Mouse (Mus musculus) spleen, adult 12 weeks (tissue): ENCODE data around the gene Rab3c.

Experiments used
- DNase-seq: peaks from one replicate; pipeline ENCODE4 v3.0.0; 2022; ENCODE audit warnings: low spot score

Rab3c gene

DNA sequence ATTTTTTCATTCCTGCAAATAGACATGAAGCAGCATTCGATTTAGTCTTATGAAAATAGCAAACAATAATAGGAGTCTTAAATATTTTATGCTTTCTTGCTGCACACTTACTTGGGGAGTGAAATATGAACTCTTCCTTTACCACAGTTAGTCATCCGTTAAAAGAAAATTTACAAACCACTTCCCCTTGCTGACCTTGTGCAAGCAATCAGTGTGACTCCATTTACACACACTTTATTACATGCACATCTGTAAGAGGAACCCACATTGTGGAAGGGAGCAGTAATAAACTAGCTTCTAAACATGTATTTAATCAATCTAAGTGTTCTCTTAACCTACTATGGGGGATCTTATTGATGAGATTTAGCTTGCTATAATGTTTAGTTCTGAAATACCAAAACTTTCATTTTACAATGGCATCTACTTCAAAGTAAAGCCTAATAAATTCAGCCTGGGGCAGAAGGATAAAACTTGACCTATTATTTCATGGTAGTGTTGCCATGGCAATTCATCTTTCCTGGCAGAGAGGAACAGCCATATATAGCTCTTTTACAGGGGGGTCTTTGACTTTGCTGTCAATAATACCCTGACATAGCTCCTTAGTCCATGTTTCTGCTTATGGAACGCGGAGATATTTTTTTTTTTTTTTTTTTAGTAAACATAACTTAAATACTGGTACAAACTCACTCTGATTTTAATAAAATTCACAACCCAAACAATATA lies 95.7 kb downstream of the Rab3c start:
- no peak for DNase-seq

GRCm38 (mm10) chr13:110175651-110176050 lies 105.1 kb downstream of the Rab3c start:
- DNase-seq = no peak

- no peak for DNase-seq
These were observed 111.1 kb downstream of the Rab3c start for GRCm38 (mm10) chr13:110169669-110170068.

DNA sequence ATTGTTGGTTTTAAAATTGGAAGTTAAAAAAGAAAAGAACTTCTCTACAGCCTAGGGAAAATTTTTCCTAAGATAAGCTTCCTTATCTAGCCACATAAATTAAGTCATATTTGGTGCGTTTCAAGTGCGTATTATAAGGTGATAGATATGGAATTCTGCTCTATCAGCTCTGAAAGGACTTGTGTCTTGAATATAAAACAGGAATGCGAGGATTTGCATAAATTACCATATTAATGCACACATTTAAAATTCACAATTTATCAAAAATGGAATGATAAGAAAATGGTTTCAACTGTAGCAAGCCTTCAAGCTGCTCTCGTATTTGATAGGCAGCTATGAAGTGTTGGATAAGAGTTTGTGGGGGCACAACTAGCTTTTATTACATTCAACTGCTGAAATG lies 111.6 kb downstream of the Rab3c start:
- DNase-seq = no peak

- no peak for DNase-seq
These were observed 112.2 kb downstream of the Rab3c start for GRCm38 (mm10) chr13:110168570-110168969.

GRCm38 (mm10) chr13:110166622-110167330 lies 114.0 kb downstream of the Rab3c start:
- DNase-seq = no peak

GRCm38 (mm10) chr13:110159980-110160379 lies 120.8 kb downstream of the Rab3c start:
- no peak for DNase-seq

- no peak for DNase-seq
These were observed 121.9 kb downstream of the Rab3c start for GRCm38 (mm10) chr13:110158588-110159519.

GRCm38 (mm10) chr13:110145545-110145944 lies 135.3 kb downstream of the Rab3c start:
- no peak for DNase-seq

GRCm38 (mm10) chr13:110145019-110145418 lies 135.8 kb downstream of the Rab3c start:
- no peak for DNase-seq

GRCm38 (mm10) chr13:110139339-110139738 lies 141.5 kb downstream of the Rab3c start:
- no peak for DNase-seq

GRCm38 (mm10) chr13:110138644-110139043 lies 142.2 kb downstream of the Rab3c start:
- no peak for DNase-seq

DNA sequence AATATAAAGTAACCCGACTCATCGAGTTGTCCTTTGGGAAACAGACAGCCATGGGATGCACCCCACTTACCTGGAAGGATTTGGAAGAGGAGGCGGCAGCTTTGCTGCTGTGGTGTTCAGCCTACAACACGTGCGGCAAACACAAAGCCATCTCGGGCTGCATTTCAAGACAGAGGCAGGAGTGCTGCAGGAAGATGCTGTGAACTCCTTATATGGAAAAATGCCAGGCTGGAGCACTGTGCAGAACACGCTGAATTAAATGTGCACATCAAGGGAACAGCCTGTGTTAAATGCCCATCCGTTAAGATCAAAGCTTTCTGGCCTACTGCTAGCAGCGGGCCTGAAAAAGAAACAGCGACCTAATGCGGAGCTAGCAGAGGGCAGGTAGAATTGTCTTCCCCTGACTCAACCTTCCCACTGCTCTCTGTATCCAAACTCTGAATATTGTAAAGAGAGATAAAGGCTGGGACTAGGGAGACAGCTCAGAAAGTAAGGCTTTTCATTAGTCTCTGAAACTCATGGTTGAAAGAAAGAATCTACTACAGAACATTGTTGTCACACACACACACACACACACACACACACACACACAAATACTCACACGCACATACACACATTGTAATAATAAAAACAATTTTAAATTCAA lies 153.1 kb downstream of the Rab3c start:
- no peak for DNase-seq

- DNase-seq = no peak
These were observed 158.0 kb downstream of the Rab3c start for GRCm38 (mm10) chr13:110122825-110123224.

GRCm38 (mm10) chr13:110116892-110117291 lies 163.9 kb downstream of the Rab3c start:
- DNase-seq = no peak

DNA sequence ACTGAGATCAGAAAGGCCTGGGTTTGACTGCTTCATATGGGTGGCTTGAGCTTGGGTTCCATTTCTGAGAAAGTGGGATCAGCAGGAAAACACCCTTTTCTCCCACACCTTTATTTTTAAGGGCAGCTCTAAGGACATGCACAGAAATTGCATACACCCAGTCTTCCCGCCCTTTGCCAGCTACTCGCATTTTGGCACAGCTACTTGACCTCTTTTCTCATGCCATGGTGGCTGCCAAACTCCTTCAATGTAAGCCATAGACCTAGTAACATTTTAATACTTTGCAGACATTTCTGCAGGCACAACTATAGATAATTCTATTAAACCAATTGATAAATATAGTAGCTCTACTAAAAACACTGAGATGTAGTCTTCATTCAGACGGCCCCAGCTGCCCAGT lies 164.5 kb downstream of the Rab3c start:
- no peak for DNase-seq

- no peak for DNase-seq
These were observed 165.7 kb downstream of the Rab3c start for GRCm38 (mm10) chr13:110114870-110115645.

DNA sequence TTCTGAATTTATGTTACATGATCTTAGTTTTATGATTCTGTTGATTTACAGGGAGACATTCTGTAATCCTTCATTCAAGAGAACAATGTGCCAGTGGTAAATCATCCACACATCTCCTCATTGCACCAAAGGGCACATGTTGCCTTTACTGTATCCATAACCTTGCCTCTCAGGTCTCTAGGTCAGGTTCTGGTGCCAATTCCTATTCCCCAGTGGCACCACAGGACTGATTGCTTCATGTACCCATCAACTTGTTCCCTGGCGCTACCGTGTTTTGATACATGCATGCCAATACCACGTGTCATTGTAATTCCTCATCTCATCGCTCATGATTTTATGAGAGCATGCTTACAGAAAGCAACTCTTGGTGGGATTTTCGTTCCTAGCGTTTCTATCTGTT lies 167.1 kb downstream of the Rab3c start:
- DNase-seq = no peak

DNA sequence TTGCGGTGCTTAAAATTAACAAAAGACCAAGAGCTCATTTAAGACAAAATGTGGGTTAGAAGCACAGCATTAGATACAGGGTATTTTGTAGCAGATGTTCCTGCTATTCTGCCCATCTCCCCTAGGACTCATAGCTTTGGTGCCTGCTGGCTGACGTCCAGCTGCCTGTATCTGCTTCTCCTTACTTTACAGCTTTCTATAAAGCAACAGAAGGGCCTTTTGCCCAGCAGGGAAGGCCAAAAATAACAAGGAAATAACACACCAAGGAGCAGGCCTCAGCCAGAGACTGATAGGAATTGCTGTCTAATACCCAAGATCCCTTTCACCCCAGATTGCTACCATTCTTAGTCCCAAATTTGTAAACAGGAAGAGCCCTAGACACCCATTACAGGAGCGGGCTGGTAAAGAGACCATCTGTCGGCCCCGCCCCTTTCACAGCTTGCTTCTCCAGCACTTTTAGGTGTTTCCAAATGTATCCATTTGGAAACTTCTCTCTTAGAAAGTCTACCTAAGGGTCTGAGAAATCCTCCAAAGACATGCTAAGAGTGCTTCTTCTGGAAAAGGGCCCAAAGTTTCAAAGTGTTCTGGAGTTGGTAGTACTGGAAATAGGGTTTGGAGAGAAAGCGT lies 183.3 kb downstream of the Rab3c start:
- DNase-seq = no peak

DNA sequence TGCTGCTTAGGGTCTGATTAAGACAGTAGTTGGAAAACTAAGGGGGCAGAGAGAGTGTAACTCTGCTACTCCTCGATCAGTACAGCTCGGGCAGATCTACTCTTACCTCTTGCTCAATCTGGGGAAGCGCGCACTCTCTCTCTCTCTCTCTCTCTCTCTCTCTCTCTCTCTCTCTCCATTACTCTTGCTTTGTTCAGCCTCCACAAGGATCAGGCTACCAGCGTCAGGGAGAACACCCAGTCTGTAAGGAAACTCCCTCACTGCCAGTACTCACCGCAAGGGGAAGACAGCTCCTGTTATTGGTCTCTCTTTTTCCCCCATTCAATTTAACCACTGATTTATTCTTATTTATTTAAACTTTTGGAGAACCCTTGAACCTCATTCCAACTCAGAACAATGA lies 185.8 kb downstream of the Rab3c start:
- DNase-seq = no peak
